Mouse (Mus musculus) skeletal muscle tissue, adult 2 months (tissue): ENCODE data around the gene Nxpe3.

ENCODE experiments used
- DNase-seq: peaks from one replicate; pipeline ENCODE4 v3.0.0-alpha.2; 2012; ENCODE audit warnings: low read depth, low spot score

Nxpe3 gene

DNA sequence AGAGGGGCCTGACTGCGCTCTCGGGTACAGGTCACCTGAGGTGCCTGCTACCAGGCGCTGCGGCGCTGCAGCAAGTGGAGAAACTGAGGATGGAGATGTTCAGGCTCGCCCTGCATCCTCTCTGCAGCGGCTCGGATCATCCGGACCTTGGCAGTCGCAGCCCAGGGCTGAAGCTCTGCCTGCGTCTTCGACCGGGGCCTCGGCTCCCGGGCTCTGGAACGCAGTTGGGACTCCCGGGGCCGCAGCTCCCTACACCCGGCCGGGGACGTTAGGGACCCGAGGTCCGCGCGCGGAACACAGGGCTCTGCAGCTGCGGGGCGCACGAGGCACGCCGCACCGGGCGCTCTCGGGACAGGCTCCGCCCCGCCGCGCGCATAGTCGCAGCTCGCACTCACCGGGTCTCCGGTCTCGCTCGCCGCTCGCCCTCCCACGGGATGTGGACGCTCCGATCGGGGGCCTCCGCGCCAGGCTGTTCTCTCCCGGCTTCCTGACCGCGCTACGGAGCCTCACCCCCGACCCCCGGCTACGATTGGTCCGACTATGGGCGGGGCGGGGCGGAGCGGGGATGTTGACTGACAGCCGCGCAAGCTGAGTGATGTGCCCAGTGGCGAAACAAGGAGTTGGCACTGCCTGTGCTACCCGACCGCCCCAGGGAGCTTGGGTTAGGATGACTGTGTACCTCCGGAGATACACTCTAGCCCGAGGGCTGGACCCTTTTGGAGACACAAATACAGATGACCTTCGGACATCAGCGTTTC, at the start of gene Nxpe3:
Nxpe3 (minus strand) TSS at position 393 of the 758 bp plus-strand sequence.
- DNase-seq = peak; percentile 60

- no peak for DNase-seq
Measured at GRCm38 (mm10) chr16:55940781-55941180, 45.7 kb upstream of the Nxpe3 start.

- DNase-seq = no peak
Measured at GRCm38 (mm10) chr16:55939703-55940102, 44.6 kb upstream of the Nxpe3 start.

DNA sequence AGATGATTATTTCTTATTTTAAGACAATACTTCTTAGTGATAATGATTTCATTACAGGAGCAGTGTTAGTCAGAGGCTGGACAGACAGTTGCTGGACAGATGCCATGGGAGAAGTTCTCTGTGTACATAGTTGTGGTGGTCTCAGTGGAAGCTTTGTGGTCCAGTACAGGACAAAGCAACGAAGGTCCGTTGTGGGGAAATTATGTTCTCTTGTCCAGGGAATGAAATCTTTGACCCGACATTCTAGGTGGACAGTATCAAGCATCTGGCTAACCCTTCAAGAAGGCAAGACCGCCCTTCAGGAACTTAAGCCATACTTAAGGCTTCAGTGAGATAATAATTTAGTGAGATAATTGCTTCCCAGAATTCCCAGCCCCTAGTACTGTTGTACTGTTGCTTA, 43.7 kb upstream of the Nxpe3 start:
- no peak for DNase-seq

GRCm38 (mm10) chr16:55934453-55935037, 39.5 kb upstream of the Nxpe3 start, which contains the start of gene Cep97:
TSS of gene Cep97 (minus strand) at chr16:55934855.
- DNase-seq = peak; percentile 84

- peak; percentile 9 for DNase-seq
Measured at GRCm38 (mm10) chr16:55933681-55934343, 38.7 kb upstream of the Nxpe3 start.

DNA sequence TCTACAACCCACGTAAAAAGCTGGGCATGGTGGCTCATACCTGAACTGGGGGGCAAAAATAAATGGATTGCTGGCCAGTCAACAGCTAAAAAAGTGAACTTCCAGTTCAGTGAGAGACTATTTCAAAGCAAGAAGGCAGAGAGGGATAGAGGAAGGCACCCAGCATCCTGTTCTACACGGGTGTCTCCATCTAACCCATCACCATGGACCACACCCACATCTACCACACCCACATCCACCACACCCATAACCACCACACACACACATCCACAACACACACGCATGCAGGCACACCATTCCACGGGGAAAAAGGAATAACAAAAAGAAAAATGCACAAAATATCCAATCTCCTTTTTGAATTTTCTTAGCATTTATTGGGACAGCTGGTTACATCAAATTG, 28.9 kb upstream of the Nxpe3 start:
- no peak for DNase-seq

GRCm38 (mm10) chr16:55922079-55922478, 27.0 kb upstream of the Nxpe3 start:
- DNase-seq = no peak

DNA sequence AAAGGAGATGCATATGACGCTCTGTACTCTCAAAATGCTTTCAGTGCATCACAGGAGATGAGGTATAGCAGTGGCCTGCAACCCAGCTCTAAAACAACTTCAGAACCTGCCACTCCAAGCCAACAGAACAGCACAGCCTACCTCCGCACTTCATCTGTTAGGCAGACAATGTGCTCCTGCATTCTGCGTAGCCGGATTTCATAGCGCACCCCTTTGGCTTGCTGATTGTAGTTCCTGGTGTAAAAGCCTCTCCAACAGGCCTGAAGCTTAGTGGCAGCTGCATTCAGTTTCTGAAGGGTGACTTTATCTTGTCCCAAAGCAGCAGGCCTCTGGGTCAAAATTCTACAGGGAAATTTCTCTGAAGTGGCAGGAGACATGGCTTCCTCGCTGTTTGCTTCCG, 19.6 kb upstream of the Nxpe3 start:
- DNase-seq = no peak

- DNase-seq = no peak
Measured at GRCm38 (mm10) chr16:55910208-55910793, 15.2 kb upstream of the Nxpe3 start.

GRCm38 (mm10) chr16:55906928-55907679, 12.0 kb upstream of the Nxpe3 start:
- no peak for DNase-seq

- no peak for DNase-seq
Measured at GRCm38 (mm10) chr16:55905370-55905769, 10.3 kb upstream of the Nxpe3 start.

GRCm38 (mm10) chr16:55901839-55902756, 7.0 kb upstream of the Nxpe3 start:
- DNase-seq = no peak

DNA sequence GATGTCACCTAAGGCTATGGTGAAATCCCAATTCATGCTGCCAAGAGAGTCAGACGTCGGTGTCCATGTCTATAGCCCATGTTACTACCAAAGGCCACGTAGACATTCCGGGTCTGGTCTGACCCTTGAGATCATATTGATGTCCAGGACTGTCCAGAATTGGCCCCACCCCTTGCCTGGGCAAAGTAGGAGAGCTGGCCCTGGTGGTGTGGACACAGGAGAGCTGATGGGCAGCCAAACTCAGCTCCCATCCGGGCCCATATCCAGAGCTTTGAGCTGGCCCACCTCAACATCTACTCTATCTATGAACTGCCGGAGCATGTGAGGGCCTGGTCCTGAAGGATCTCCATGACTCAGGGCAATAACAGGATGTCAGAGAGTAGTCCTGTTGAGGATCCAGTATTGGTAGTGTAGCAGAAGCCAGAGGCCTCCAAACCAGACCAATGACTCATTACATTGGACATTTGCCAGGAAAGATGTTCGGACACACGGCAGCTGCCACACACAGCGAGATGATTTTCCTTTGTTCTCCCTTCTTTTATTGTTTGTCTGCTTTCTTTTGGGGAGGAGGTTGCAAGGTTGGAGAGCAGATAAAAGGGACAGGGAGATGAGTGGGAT, 3.4 kb upstream of the Nxpe3 start:
- DNase-seq = peak; percentile 11

- no peak for DNase-seq
Measured at GRCm38 (mm10) chr16:55895651-55896095, 588 bp upstream of the Nxpe3 start.

- DNase-seq = peak; percentile 7
Measured at GRCm38 (mm10) chr16:55894536-55894892, 571 bp downstream of the Nxpe3 start.

DNA sequence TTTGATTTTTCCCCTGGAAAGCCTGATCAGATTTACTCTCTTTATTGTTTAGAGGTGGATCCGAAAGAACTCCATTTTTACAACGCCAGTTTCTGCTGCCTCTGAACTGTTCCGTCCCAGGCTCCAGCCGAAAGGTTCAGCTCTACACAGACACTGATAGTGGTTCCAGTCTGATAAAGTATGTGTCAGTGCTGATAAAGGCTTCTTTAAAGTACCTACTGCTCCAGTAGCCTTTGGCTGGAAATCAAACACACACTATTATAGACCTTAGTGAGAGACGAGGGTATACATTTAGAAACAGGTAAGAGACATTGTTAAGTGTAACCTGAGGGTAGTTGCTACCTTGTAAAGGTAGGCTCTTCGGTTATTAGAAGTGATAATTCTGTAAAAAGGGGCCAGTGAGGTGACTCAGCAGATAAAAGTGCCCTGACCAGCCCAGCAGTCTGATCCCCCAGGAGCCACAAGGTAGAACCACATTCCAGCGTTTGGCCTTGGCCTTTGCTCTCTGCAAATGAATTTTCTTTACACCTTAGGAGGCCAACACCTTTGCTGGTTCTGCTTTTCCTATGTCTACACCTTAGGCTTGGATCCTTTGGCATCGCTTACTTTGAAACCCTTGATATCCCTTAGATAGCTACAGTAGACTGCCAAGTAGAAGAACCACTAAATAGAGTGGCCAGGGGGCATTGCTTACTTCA, 1.5 kb downstream of the Nxpe3 start:
- no peak for DNase-seq

GRCm38 (mm10) chr16:55892484-55892883, 2.6 kb downstream of the Nxpe3 start:
- no peak for DNase-seq

GRCm38 (mm10) chr16:55891346-55891745, 3.7 kb downstream of the Nxpe3 start:
- no peak for DNase-seq
